Mouse (Mus musculus): ENCODE data around the gene Slc41a3.

DNA sequence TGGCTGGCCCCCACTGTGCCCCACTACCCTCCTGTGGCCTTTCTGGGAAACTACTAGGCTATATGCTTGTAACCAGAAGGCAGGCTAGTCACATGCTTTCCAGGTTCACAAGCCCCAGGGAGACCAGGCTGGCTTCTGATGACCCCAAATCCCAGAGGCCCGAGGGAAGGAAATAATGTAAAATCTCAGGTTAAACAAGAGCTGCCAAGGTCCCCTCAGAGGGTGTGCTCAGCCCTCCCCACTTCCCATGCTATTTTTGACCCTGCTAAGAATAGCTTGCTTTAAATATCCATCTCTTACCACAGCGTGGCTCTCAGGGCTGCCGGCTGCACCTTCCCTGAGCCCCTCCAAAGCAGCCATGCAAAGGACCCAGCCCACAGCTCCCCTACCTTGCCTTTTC is 84.2 kb downstream of the Slc41a3 start:
- no peak for TF ChIP-seq CTCF (IDR thresholded peaks at IDR 0.05; ENCODE audit: borderline replicate concordance, extremely low read depth, insufficient read depth, insufficient read length)
- TF ChIP-seq POLR2A (IDR thresholded peaks at IDR 0.05; ENCODE audit: borderline replicate concordance, extremely low read depth, insufficient read depth, insufficient read length, poor library complexity, severe bottlenecking) = no peak
